Comparison of ENCODE assay signal across 8 mouse cellular contexts in the genomic region with DNA sequence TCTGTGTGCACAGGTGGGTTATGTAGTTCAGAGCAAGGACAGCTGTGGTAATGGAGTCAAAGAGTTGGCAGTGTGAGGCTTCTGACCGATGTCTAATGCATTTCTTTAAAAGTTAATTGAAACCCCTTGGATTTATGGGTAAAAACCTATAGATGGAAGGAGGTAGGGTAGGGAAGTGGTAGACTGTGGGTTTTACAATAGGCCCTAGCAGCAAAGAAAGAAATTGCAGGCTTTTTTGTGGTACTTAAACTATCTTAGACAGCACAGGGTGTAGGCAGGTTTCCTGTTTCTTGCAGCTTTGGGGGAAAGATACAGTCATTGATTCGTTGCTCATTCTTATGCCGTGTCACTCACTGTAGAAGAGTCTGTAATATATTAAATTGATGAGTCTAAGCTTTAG. TPM values are rescaled to one million over a fixed set of nuclear protein-coding genes. Genes with fewer than 3 reads are reported as not detected.
DNase-seq lines count a peak whose midpoint lies in the region; ATAC-seq lines count a peak whose summit lies in the region.

No protein-coding gene starts in this region.

- no peak for DNase-seq in forebrain, embryonic 14.5 days (ENCODE audit: low spot score)
- DNase-seq in thymus, postnatal 0 days (ENCODE audit: low spot score) = peak; percentile 64
- no peak for DNase-seq in thymus, postnatal 36 days
- DNase-seq in liver, embryonic 11.5 days (ENCODE audit: low spot score) = no peak
- DNase-seq in right cerebral cortex, postnatal 10 days (ENCODE audit: low spot score in 2 of 2) = no peak
- DNase-seq in lung, postnatal 36 days = no peak

- WGBS in forebrain, embryonic 14.5 days = 89% methylated on average over 3 of the region's 3 CpGs
- WGBS in forebrain, embryonic 12.5 days = 93% methylated on average over 3 of the region's 3 CpGs
- 46% methylated on average over 3 of the region's 3 CpGs for WGBS in liver, embryonic 11.5 days

- no peaks in the 10 kb centered on the region for H3K9me3 ChIP-seq in forebrain, embryonic 14.5 days (replicated peaks; ENCODE audit: control insufficient read depth, low read length)
- no peaks in the 10 kb centered on the region for H3K9me3 ChIP-seq in forebrain, embryonic 12.5 days
- H3K9me3 ChIP-seq in liver, embryonic 11.5 days (ENCODE audit: control insufficient read depth, low read length) = no peaks in the 10 kb centered on the region

- H3K27ac ChIP-seq in forebrain, embryonic 14.5 days (ENCODE audit: low read depth, low read length) = no peak overlapping the region
- H3K27ac ChIP-seq in forebrain, embryonic 12.5 days = no peak overlapping the region
- peak overlapping the region; percentile 2; the same call in 1 of the 2 replicates for H3K27ac ChIP-seq in liver, embryonic 11.5 days (ENCODE audit: low read depth, low read length)

- peaks cover 6% of the 10 kb centered on the region; the same call in 1 of the 2 replicates for H3K4me1 ChIP-seq in forebrain, embryonic 14.5 days (ENCODE audit: control insufficient read depth, insufficient read depth, low read length)
- peaks cover 29% of the 10 kb centered on the region for H3K4me1 ChIP-seq in forebrain, embryonic 12.5 days
- peaks cover 35% of the 10 kb centered on the region for H3K4me1 ChIP-seq in liver, embryonic 11.5 days (replicated peaks; ENCODE audit: control insufficient read depth, insufficient read depth, low read length)

- 0 out of 2 replicates have a peak overlapping the region, but pooled peaks have one; percentile 74 for H3K4me2 ChIP-seq in forebrain, embryonic 14.5 days (ENCODE audit: low read length)
- no peak overlapping the region for H3K4me2 ChIP-seq in forebrain, embryonic 12.5 days
- peak overlapping the region; percentile 94 for H3K4me2 ChIP-seq in liver, embryonic 11.5 days

- no peaks in the 10 kb centered on the region for H3K27me3 ChIP-seq in forebrain, embryonic 14.5 days (replicated peaks; ENCODE audit: control insufficient read depth, insufficient read depth, low read length)
- 0 out of 2 replicates have a peak, but pooled peaks cover 4% of the 10 kb centered on the region for H3K27me3 ChIP-seq in forebrain, embryonic 12.5 days
- H3K27me3 ChIP-seq in liver, embryonic 11.5 days (replicated peaks; ENCODE audit: control insufficient read depth, insufficient read depth, low read length) = no peaks in the 10 kb centered on the region

- no peak overlapping the region for H3K9ac ChIP-seq in forebrain, embryonic 14.5 days (ENCODE audit: low read length)
- H3K9ac ChIP-seq in forebrain, embryonic 12.5 days = no peak overlapping the region
- peak overlapping the region; percentile 99 for H3K9ac ChIP-seq in liver, embryonic 11.5 days (ENCODE audit: low read depth, low read length)

- no peak overlapping the region for H3K4me3 ChIP-seq in forebrain, embryonic 14.5 days (ENCODE audit: low read depth, low read length)
- H3K4me3 ChIP-seq in forebrain, embryonic 12.5 days (replicated peaks) = no peak overlapping the region
- H3K4me3 ChIP-seq in liver, embryonic 11.5 days (ENCODE audit: low read depth, low read length) = peak overlapping the region; percentile 98

- no peak for ATAC-seq in forebrain, embryonic 14.5 days
- no peak for ATAC-seq in forebrain, embryonic 12.5 days (ENCODE audit: low FRiP score)
- no peak for ATAC-seq in liver, embryonic 11.5 days (replicated peaks; ENCODE audit: low FRiP score)
- ATAC-seq in granulocyte monocyte progenitor cell, adult 5-6 weeks (replicated peaks; ENCODE audit: poor library complexity, severe bottlenecking) = no peak; the same call in 1 of the 2 replicates

- no peaks in the 10 kb centered on the region for H3K36me3 ChIP-seq in forebrain, embryonic 14.5 days (ENCODE audit: control insufficient read depth, insufficient read depth, low read length)
- H3K36me3 ChIP-seq in forebrain, embryonic 12.5 days (replicated peaks) = no peaks in the 10 kb centered on the region
- H3K36me3 ChIP-seq in liver, embryonic 11.5 days (ENCODE audit: control insufficient read depth, insufficient read depth, low read length) = peaks cover 3% of the 10 kb centered on the region; the same call in 1 of the 2 replicates

RNA-seq across cellular contexts. Expression of gene Noct, which starts 2.4 kb away (rescaled TPM):
- polyA plus RNA-seq in forebrain, embryonic 14.5 days (2014; fragmentation: Nextera tagmentation; extraction: Ambion mirVana) = 15.6 and 20.8 TPM in 2 replicates
- 14.9 and 16.4 TPM in 2 replicates for polyA plus RNA-seq in forebrain, embryonic 12.5 days (2016; fragmentation: Nextera tagmentation; extraction: Ambion mirVana)
- 10.2 and 11.3 TPM in 2 replicates for polyA plus RNA-seq in thymus, postnatal 0 days (2015; fragmentation: Nextera tagmentation; extraction: Ambion mirVana)
- polyA plus RNA-seq in liver, embryonic 11.5 days (2014; fragmentation: Nextera tagmentation; extraction: Ambion mirVana) = 29.0 and 30.7 TPM in 2 replicates
- total RNA-seq in granulocyte monocyte progenitor cell, adult 5-6 weeks (2014; fragmentation: Nextera tagmentation) = 13.9 and 24.0 TPM in 2 replicates
- 7.0 and 9.5 TPM in 2 replicates for total RNA-seq in granulocyte monocyte progenitor cell, adult 5-6 weeks (2017)
